Mouse (Mus musculus) neutrophil, adult 83 days (primary cell): ENCODE results near the gene Lonrf3. TPM values are rescaled to one million over a fixed set of nuclear protein-coding genes. Genes with fewer than 3 reads are reported as not detected.

Experiments
- total RNA-seq, 2 experiments: library from RNA; stranded (reverse); gene quantifications; one replicate each; pipeline ENCODE4 v1.2.4; 2023

Gene Lonrf3
- 10 to 100 TPM; 13.4 to 13.7 TPM for total RNA-seq

GRCm38 (mm10) chrX:36328271-36329039 is at the start of gene Lonrf3:
Gene Lonrf3, plus strand, starts transcription at chrX:36328353.

GRCm38 (mm10) chrX:36400980-36401379 is 72.8 kb downstream of the Lonrf3 start, which contains the start of gene Gm6268:
Gene Gm6268, plus strand, starts transcription at chrX:36401280.

Other genes starting within 250 kb of the Lonrf3 start
- gene Il13ra1, start 216.2 kb upstream of the Lonrf3 start, total RNA-seq = 10 to 100 TPM; 13.7 to 18.3 TPM
- not detected for gene Zcchc12, start 132.4 kb upstream of the Lonrf3 start, total RNA-seq
- not detected for gene Gm6268, start 72.9 kb downstream of the Lonrf3 start, total RNA-seq
- not detected for gene Gm14569, start 163.5 kb downstream of the Lonrf3 start, total RNA-seq